Mouse (Mus musculus): ENCODE measurements around the gene Rpp25. TPM values are rescaled to one million over a fixed set of nuclear protein-coding genes. Genes with fewer than 3 reads are reported as not detected.
A peak's percentile ranks its signal among the peaks of the same experiment; 100 is the strongest.

The Rpp25 gene
- 10.8 and 17.4 TPM in 2 replicates for total RNA-seq (2014; fragmentation: Nextera tagmentation)
- total RNA-seq (2017): 2.9 and 5.4 TPM in 2 replicates
- 5.4 and 6.2 TPM in 2 replicates for polyA plus RNA-seq (2012)

DNA sequence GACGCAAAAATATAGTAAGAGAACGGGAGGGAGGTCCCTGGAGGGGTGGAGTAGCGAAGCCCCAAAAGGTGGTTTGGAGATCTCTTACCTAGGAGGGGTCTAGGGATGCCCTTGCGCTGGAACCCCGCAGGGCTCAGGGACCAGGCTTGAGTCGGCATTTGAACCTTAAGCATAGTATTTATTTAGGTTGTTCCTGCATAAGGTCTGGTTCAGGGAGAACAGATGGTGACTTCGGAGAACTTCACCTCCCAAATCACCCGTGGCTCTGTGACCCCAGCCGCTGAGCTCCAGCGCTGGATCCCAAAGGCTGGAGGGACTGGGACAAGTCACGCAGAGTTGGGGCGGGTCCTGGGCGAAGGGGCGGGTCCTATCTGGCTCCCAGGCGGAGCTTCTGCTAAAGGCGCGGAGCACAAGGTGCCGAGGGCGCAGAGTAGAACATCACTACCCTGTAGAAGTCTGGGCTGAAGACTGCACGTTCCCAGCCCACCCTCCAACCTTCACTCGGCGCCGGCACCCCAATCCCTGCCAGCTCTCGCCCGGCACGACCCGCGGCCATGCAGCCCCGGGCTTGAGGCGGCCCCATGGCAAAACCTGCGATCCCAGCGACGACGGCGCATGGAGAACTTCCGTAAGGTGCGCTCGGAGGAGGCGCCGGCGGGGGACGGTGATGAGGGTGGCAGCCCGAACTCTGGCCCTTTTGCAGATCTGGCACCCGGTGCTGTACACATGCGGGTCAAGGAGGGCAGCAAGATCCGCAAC, at the start of gene Rpp25:
Gene Rpp25 (plus strand): TSS at position 405 of the 759 bp plus-strand sequence.
- TF ChIP-seq POLR2AphosphoS5 (IDR thresholded peaks at IDR 0.05; ENCODE audit: insufficient replicate concordance, low read depth, low read length): no peak
- no peak for TF ChIP-seq CTCF (IDR thresholded peaks at IDR 0.05; ENCODE audit: low read depth, low read length)
- TF ChIP-seq TAL1 (conservative IDR thresholded peaks at IDR 0.05; ENCODE audit: low read depth, low read length): no peak
- no peak for TF ChIP-seq GATA1 (IDR thresholded peaks at IDR 0.05; ENCODE audit: borderline replicate concordance, low read length)
- no peak for TF ChIP-seq GATA2 (IDR thresholded peaks at IDR 0.05; ENCODE audit: borderline replicate concordance, low read depth, low read length)
- ATAC-seq (ENCODE audit: extremely low read depth, insufficient number of reproducible peaks, low FRiP score, poor library complexity, severe bottlenecking): no peak
- no peak for DNase-seq (ENCODE audit: low spot score)
- peaks cover 53% of the 10 kb centered on the region for H3K4me1 ChIP-seq (ENCODE audit: insufficient read depth, low read depth, low read length)
- H3K4me3 ChIP-seq (ENCODE audit: low read depth, low read length): peak within 1 kb of the TSS; percentile 70
- peaks cover 8% of the 10 kb centered on the region for H3K9me3 ChIP-seq (replicated peaks)
- H3K36me3 ChIP-seq (replicated peaks): no peaks in the 10 kb centered on the region
- H3K27me3 ChIP-seq (ENCODE audit: insufficient read depth, low read length): peaks cover 43% of the 10 kb centered on the region

DNA sequence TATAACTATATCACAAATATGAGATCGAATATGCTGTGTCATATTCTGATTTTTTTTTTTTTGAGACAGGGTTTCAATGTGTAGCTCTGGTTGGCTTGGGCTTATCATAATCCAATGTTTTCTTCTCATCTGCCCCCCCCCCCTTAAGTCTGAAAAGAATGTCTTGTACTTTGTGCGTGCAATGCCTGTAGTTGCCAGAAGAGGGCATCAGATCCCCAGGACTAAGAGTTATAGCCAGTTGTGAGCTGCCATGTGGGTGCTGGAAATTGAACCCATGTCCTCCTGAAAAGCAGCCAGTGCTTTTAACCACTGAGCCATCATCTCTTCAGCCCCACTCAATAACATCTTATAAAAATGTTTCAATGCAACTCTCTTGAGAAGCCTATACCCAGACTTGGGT, 44.1 kb upstream of the Rpp25 start:
- Histone ChIP-seq H3K27me3 (ENCODE audit: insufficient read depth, low read length) (peaks cover 30% of the 10 kb centered on the region), H3K36me3 (replicated peaks) (no peaks in the 10 kb centered on the region), H3K4me1 (ENCODE audit: insufficient read depth, low read depth, low read length) (no peaks in the 10 kb centered on the region), H3K9me3 (replicated peaks) (no peaks in the 10 kb centered on the region), H3K4me3 (ENCODE audit: low read depth, low read length) (no peak overlapping the region)
- no peak for DNase-seq (ENCODE audit: low spot score)
- ATAC-seq (ENCODE audit: extremely low read depth, insufficient number of reproducible peaks, low FRiP score, poor library complexity, severe bottlenecking): no peak
- no peak for TF ChIP-seq GATA2 (IDR thresholded peaks at IDR 0.05; ENCODE audit: borderline replicate concordance, low read depth, low read length)
- TF ChIP-seq TAL1 (conservative IDR thresholded peaks at IDR 0.05; ENCODE audit: low read depth, low read length): no peak
- TF ChIP-seq CTCF (IDR thresholded peaks at IDR 0.05; ENCODE audit: low read depth, low read length): no peak
- TF ChIP-seq GATA1 (IDR thresholded peaks at IDR 0.05; ENCODE audit: borderline replicate concordance, low read length): no peak

DNA sequence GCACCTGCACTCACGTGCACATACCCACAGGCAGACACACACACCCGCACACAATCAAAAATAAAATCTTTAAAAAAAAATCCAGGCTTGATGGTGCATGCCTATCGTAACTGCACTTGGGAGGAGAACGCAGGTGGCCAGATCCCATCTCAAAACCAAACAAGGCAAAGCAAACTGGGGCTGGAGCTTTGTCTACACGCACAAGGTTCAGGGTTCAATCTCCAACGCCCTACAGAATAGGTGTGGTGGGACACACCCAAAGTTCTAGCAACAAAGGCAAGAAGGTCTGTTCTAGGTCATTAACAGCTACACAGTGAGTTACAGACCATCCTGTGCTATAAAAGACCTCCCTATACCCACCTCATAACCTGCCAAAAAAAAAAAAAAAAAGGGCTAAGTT, 41.0 kb upstream of the Rpp25 start:
- H3K36me3 ChIP-seq (replicated peaks): no peaks in the 10 kb centered on the region
- peaks cover 23% of the 10 kb centered on the region for H3K27me3 ChIP-seq (ENCODE audit: insufficient read depth, low read length)
- ATAC-seq (ENCODE audit: extremely low read depth, insufficient number of reproducible peaks, low FRiP score, poor library complexity, severe bottlenecking) (no peak), DNase-seq (ENCODE audit: low spot score) (no peak)
- H3K9me3 ChIP-seq (replicated peaks): 0 out of 2 replicates have a peak, but pooled peaks cover under 1% of the 10 kb centered on the region
- TF ChIP-seq GATA2 (IDR thresholded peaks at IDR 0.05; ENCODE audit: borderline replicate concordance, low read depth, low read length) (no peak), GATA1 (IDR thresholded peaks at IDR 0.05; ENCODE audit: borderline replicate concordance, low read length) (no peak), POLR2AphosphoS5 (IDR thresholded peaks at IDR 0.05; ENCODE audit: insufficient replicate concordance, low read depth, low read length) (no peak), CTCF (IDR thresholded peaks at IDR 0.05; ENCODE audit: low read depth, low read length) (no peak), TAL1 (conservative IDR thresholded peaks at IDR 0.05; ENCODE audit: low read depth, low read length) (no peak)
- no peak overlapping the region for H3K4me3 ChIP-seq (ENCODE audit: low read depth, low read length)
- H3K4me1 ChIP-seq (ENCODE audit: insufficient read depth, low read depth, low read length): peaks cover 9% of the 10 kb centered on the region; the same call in 1 of the 2 replicates

DNA sequence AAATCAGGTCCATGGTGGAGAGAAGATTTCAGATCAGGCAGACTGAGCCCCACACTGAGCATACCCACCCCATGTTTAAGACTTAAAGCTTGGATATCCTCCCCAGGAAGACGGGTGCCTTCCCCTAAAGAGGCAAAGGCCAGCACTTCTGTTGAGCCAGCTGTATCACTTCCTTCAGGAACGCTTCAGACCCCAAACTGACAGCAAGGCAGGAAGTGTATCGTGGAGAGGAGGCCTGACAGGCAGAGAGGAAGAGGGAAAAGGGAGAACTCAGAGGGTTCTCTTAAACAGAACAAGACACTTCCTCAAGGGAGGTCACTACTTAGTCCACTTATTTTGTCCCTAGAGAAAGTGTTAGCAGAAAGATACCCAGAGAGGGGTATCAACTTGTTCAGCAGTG, 37.7 kb upstream of the Rpp25 start:
- H3K9me3 ChIP-seq (replicated peaks): 0 out of 2 replicates have a peak, but pooled peaks cover 3% of the 10 kb centered on the region
- peaks cover 9% of the 10 kb centered on the region; the same call in 1 of the 2 replicates for H3K4me1 ChIP-seq (ENCODE audit: insufficient read depth, low read depth, low read length)
- no peak for TF ChIP-seq CTCF (IDR thresholded peaks at IDR 0.05; ENCODE audit: low read depth, low read length)
- TF ChIP-seq GATA1 (IDR thresholded peaks at IDR 0.05; ENCODE audit: borderline replicate concordance, low read length): no peak
- no peak for TF ChIP-seq GATA2 (IDR thresholded peaks at IDR 0.05; ENCODE audit: borderline replicate concordance, low read depth, low read length)
- TF ChIP-seq TAL1 (conservative IDR thresholded peaks at IDR 0.05; ENCODE audit: low read depth, low read length): no peak
- TF ChIP-seq POLR2AphosphoS5 (IDR thresholded peaks at IDR 0.05; ENCODE audit: insufficient replicate concordance, low read depth, low read length): no peak
- no peak overlapping the region for H3K4me3 ChIP-seq (ENCODE audit: low read depth, low read length)
- DNase-seq (ENCODE audit: low spot score) (no peak), ATAC-seq (ENCODE audit: extremely low read depth, insufficient number of reproducible peaks, low FRiP score, poor library complexity, severe bottlenecking) (no peak)
- peaks cover 25% of the 10 kb centered on the region for H3K27me3 ChIP-seq (ENCODE audit: insufficient read depth, low read length)
- H3K36me3 ChIP-seq (replicated peaks): no peaks in the 10 kb centered on the region

DNA sequence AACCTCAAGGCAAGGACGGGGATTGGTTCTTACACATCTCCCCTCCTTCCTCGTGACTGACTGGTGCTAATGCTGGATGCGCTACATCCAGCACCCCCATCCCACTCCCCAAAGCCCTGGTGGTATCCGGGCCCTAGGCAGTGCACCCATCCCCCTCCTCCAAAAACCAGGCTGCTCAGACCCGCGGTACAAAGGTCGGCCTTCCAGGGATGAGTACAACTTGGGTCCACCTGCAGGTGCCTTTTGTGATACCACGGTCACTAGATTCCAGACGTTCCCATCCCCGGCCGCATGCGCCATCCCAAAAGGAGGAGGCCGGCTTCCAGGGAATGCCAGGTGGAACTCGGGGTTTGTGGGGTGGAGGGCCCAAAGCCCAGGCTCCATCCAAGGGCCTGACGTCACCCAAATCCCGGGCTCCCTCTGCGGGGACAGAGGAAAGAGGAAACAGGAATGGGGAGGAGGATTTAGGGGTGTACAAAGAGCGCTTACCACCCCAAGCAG, 36.5 kb upstream of the Rpp25 start:
- no peak for ATAC-seq (ENCODE audit: extremely low read depth, insufficient number of reproducible peaks, low FRiP score, poor library complexity, severe bottlenecking)
- H3K27me3 ChIP-seq (ENCODE audit: insufficient read depth, low read length): peaks cover 25% of the 10 kb centered on the region
- no peak for TF ChIP-seq GATA2 (IDR thresholded peaks at IDR 0.05; ENCODE audit: borderline replicate concordance, low read depth, low read length)
- H3K9me3 ChIP-seq (replicated peaks): 0 out of 2 replicates have a peak, but pooled peaks cover 3% of the 10 kb centered on the region
- peak overlapping the region; percentile 67; the same call in 1 of the 2 replicates for H3K4me3 ChIP-seq (ENCODE audit: low read depth, low read length)
- no peaks in the 10 kb centered on the region for H3K36me3 ChIP-seq (replicated peaks)
- DNase-seq (ENCODE audit: low spot score): no peak
- peaks cover 9% of the 10 kb centered on the region; the same call in 1 of the 2 replicates for H3K4me1 ChIP-seq (ENCODE audit: insufficient read depth, low read depth, low read length)

DNA sequence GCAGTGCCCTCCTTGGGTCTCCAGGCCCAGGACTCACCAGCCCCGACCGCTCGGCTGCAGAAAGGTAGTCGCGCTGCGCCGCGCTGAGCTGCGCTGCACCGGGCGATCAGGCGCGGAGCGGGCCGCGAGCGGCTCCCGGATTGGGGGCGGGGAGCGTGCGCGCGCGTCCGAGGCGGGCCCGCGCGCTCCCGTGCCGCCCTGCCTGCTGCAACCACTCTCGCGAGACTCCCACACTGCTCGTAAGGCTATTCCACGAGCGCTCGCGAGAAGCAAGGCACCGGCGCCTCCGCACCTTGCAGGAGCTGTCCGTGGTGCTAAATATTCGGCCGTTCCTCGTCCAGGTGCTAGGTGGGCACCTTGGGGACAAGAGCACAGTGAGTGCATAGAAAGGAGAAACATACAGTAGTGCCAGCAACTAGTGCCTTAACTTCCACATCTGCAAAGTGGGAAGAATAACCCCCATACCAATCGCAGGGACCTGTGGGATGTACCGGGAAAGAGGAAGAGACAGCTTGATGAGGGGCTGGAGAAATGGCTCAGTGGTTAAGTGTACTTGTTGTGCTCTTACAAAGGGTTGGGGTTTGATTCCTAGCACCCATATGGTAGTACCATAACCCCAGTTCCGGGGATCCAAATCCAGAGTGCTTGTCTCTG, 35.8 kb upstream of the Rpp25 start, which contains the start of gene Scamp5:
Gene Scamp5 (minus strand): TSS at position 165 of the 654 bp plus-strand sequence.
- peak; percentile 22; the same call in 1 of the 2 replicates for ATAC-seq (ENCODE audit: extremely low read depth, insufficient number of reproducible peaks, low FRiP score, poor library complexity, severe bottlenecking)
- Histone ChIP-seq H3K4me1 (ENCODE audit: insufficient read depth, low read depth, low read length) (peaks cover 9% of the 10 kb centered on the region; the same call in 1 of the 2 replicates), H3K9me3 (replicated peaks) (0 out of 2 replicates have a peak, but pooled peaks cover 3% of the 10 kb centered on the region), H3K36me3 (replicated peaks) (no peaks in the 10 kb centered on the region), H3K27me3 (ENCODE audit: insufficient read depth, low read length) (peaks cover 23% of the 10 kb centered on the region), H3K4me3 (ENCODE audit: low read depth, low read length) (peak within 1 kb of the TSS; percentile 67; the same call in 1 of the 2 replicates)
- TF ChIP-seq TAL1 (conservative IDR thresholded peaks at IDR 0.05; ENCODE audit: low read depth, low read length) (no peak), CTCF (IDR thresholded peaks at IDR 0.05; ENCODE audit: low read depth, low read length) (no peak), POLR2AphosphoS5 (IDR thresholded peaks at IDR 0.05; ENCODE audit: insufficient replicate concordance, low read depth, low read length) (no peak), GATA1 (IDR thresholded peaks at IDR 0.05; ENCODE audit: borderline replicate concordance, low read length) (no peak), GATA2 (IDR thresholded peaks at IDR 0.05; ENCODE audit: borderline replicate concordance, low read depth, low read length) (no peak)
- DNase-seq (ENCODE audit: low spot score): peak; percentile 59

Data from G1E (cell line).